Mouse (Mus musculus): ENCODE data around the gene Stxbp1.

The Stxbp1 gene

DNA sequence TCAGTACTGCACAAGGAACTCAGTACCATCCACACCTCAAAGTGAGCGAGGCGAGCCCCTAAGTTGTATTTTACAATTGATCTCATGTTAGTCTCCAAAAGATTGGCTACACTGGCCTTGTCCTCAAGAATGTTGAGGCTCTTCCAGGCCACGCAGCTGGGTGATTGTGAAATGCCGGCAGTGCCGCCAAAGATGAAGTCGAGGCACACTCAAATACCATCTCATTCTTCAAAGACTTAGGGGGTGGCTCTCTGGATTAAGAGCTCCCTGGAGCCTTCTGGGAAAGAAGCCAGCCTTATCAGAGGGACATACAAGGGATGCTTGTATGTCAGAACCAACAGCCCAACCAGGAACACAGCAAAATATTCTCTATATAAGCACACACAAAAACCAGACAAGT is 55.7 kb downstream of the Stxbp1 start:
- DNase-seq (ENCODE audit: low spot score in 2 of 2), result no peak

DNA sequence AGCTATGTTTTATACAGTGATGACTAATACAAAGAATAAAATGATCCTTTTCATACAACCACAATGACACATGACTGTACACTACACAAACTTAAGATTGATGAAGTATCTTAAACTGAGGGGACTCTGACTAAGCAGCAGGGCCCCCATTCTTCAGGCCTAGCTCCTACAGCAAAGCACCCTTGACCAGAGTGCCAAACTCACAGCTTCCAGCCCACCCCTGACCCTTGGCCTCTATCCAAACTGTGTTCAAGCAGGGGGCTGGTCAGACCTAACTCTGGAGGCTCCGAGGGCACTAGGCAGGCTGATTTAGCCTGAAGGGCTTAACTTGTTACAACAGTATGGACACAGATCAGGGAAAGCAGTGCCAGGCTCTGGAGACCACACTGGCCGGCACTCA is 58.5 kb downstream of the Stxbp1 start:
- no peak for DNase-seq (ENCODE audit: low spot score in 2 of 2)

DNA sequence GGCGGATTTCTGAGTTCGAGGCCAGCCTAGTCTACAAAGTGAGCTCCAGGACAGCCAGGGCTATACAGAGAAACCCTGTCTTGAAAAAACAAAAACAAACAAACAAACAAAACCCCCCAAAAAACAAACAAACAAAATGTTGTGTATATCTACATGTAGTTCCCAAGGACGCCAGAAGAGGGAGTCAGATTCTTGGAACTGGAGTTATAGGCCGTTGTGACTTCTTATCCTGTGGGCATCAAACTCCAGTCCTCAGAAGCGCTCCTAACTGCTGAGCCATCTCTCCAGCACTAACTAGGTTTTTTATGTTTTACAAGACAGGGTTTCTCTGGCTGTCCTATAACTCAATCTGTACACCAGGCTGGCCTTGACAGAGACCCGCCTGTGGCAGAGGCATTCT is 59.9 kb downstream of the Stxbp1 start:
- DNase-seq (ENCODE audit: low spot score in 2 of 2), result no peak

DNA sequence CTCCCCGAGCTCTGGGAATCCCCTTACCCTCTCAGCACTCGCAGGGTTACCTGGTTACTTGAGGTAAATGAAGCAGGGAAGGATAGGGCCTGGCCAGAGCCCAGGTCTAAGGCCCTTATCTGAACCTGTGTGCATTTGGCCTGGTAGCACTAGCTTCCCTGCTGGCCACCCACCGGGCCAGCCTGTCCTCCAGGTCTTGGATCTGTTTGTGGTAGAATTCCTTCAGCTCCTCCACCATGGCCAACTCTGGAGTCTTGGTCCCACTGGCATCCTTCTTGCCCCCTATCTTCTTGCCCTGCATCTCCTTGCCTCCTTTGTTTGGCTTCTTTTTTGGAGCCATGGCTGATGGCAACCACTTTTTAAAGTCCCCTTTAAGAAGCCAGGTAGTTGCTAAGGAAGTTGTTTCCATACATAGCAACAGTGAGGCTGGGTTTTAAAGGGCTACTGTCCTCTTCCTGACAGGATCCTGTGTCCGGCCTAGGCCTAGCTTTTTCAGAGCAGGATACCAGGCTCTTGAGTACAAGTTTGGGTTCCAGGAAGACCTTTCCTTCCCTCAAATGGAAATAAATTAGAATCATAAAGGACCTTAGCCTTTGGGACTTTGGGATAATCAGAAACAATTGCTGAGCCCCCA is 62.9 kb downstream of the Stxbp1 start, which contains the start of gene Cfap157:
Gene Cfap157 (minus strand): TSS at position 381 of the 634 bp plus-strand sequence.
- no peak for DNase-seq (ENCODE audit: low spot score in 2 of 2)

- no peak for DNase-seq (ENCODE audit: low spot score in 2 of 2)
Measured at GRCm38 (mm10) chr2:32781710-32782109, 65.3 kb downstream of the Stxbp1 start.

DNA sequence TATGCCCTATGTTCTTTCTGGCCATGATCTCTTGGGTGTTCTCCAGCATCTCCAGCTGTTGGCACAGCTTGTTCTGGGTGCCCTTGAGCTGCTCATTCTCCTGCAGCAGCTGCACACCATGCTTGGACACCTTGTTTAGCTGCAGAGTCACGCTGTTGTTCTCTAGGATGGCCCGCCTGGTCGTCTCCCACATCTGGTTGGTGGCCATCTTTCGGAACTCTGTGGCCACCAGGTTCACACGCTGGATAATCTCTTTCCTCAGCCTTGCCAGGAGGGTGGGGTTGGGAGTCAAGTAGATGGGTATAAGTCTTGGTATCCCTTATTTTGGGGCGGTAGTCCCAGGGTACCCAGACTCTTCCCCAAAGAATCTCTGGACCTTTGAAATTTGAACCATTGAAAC is 67.3 kb downstream of the Stxbp1 start:
- no peak for DNase-seq (ENCODE audit: low spot score in 2 of 2)

- DNase-seq (ENCODE audit: low spot score in 2 of 2), result peak in 1 of 2 experiments; percentile 40
Measured at GRCm38 (mm10) chr2:32779131-32779530, 67.9 kb downstream of the Stxbp1 start.

DNA sequence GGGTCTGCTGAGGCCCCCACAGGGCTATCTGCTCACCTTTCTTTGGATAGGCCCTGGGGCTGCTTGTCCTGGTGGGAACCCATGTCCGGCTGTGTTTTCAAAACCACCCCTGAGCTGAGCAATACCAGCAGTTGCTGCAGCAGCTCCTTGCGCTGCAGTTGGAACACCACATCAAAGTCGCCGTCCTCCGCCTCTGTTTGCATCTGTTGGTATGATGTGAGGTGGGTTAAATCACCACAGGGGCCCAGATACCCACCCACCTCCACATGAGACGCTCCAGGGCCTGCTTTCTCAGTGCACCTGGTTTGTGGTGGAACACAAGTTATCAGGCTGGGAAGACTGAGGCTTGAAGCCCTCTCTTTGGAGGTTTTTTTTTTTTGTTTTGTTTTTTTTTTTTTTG is 69.0 kb downstream of the Stxbp1 start:
- no peak for DNase-seq (ENCODE audit: low spot score in 2 of 2)

GRCm38 (mm10) chr2:32776192-32776591 is 70.9 kb downstream of the Stxbp1 start:
- no peak for DNase-seq (ENCODE audit: low spot score in 2 of 2)

GRCm38 (mm10) chr2:32775359-32776074 is 71.5 kb downstream of the Stxbp1 start, which contains the start of the genes Ttc16 and Ptrh1:
Gene Ttc16 (minus strand): TSS chr2:32775633.
Gene Ptrh1 (plus strand): TSS chr2:32775786.
- peak; percentile 86 to 94 for DNase-seq (ENCODE audit: low spot score in 2 of 2)

DNA sequence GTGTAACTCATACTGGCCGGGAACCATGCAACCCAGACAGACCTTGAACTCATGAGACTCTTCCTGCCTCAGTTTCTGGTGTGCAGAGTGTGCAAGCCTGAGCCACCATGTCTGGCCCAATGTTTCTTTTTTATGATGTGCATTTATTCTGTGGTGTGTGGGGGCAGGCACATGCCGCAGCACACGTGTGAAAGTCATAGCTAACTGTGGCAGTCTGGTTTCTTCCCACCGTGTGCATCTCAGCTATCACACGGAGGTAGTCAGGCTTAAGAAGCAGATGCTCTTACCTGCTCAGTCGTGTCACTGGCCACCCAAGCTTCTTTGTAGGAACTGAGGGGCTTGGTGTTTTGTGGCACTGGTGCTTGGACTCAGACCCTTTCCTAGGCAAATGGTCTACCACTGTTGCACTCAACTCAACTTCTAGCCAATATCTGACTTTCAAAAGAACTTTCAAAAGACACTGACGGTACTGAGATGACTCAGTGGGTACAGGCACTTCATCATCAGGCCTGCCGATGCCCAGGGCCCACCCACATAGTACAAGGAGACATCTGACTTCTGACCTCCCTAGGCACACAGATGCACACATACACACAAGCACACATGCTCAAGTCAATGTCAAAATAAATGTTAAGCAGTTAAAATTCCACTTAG is 74.3 kb downstream of the Stxbp1 start:
- no peak for DNase-seq (ENCODE audit: low spot score in 2 of 2)

DNA sequence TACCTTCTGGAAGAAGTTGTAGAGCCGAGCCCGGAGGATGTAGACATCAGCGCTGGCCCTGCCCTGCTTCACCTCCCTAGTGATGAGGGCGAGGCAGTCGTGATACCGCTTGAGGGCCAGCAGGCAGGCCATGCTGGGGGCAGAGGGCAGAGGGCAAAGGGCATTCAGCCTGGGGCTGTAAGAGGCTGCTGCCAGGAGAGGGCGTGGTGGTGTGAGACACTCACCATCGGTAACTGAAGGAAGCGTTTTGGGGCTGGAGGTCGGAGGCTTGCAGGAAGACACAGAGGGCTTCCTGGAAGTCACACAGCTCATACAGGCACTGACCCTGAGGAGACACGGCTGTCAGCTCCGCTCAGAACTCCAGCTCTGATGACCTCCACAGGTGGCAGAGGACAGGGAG is 75.2 kb downstream of the Stxbp1 start:
- DNase-seq (ENCODE audit: low spot score in 2 of 2), result no peak

- no peak for DNase-seq (ENCODE audit: low spot score in 2 of 2)
Measured at GRCm38 (mm10) chr2:32769327-32770085, 77.5 kb downstream of the Stxbp1 start.

DNA sequence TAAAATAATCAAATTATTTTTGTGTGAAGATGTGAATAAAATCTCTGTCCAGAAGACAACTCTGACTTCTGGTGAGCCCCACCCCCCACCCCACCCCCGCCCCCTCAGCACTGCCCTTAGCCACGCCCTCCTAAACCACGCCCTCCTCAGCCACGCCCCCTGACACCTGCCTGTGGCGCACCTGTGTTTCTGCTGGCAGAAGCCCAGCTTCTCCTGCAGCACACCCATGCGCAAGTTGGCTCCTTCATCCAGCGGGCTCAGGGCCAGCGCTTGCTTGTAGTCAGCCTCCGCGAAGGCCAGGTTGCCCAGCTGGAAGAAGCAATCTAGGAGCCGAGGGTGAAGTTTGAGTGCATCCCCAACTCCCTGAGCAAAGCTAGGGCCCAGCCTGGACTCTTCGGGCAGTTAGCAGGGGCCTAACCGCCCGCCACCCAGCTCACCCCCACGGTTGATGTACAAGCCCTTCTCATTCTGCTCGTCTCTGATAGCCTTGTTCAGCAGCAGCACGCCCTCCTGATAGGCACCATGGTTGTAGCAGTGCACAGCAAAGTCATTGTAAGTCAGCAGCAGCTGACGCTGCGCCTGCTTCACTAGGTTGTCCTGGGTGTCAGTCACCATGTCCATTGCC is 78.3 kb downstream of the Stxbp1 start:
- no peak for DNase-seq (ENCODE audit: low spot score in 2 of 2)

DNA sequence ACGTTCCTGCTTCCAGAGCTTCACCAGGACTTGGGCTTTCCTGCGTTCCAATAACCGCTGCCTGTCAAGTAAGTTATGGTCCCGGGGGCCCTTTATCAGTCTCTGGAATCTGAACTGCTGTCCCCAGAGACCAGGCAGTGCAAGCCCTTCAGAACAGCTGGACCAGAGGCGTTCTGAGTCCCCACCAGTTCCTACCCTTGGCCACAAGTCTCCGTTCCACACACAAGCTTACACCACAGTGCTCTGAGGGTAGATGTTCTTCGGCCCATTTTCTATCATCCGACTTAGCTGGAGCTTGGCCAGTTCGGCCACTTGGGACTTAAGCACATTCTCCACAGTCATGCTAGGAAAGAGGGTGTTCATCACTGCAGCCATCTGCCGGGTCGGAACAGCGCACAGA is 79.8 kb downstream of the Stxbp1 start:
- no peak for DNase-seq (ENCODE audit: low spot score in 2 of 2)

- no peak for DNase-seq (ENCODE audit: low spot score in 2 of 2)
Measured at GRCm38 (mm10) chr2:32763353-32763752, 83.7 kb downstream of the Stxbp1 start.

DNA sequence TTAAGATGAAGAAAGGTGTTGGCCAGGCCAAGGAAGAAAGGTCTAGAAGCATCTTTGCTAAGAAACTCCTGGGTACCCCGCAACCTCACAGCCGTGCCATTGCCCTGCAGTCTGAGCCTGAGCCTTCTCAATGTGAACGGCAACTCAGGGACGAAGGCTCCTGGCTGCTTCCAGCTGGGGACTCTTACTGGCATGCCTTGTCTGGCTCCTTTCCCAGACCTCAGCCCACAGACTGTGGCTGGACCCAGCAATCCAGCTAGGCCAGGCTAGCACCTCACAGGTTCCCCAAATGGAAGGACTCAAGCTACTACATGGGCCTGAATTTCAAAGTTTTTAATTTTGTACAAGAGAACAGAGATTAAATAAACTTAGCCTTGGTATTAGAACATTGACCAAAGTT is 85.2 kb downstream of the Stxbp1 start:
- no peak for DNase-seq (ENCODE audit: low spot score in 2 of 2)

DNA sequence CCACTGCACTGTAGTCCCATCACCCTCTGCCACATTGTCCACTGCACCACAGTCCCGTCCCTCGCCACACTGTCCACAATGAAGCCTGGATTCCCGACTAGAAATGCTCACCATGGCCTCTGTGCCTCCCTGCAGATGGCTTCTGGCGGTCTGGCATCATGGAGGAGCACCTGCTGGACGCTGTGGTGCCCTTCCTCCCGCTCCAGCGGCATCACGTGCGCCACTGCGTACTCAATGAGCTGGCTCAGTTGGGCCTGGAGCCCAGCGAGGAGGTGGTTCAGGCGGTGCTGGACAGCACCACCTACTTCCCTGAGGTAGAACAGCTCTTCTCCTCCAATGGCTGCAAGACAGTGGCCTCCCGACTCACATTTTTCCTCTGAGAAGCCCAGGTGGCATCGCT is 85.7 kb downstream of the Stxbp1 start:
- DNase-seq (ENCODE audit: low spot score in 2 of 2), result no peak

DNA sequence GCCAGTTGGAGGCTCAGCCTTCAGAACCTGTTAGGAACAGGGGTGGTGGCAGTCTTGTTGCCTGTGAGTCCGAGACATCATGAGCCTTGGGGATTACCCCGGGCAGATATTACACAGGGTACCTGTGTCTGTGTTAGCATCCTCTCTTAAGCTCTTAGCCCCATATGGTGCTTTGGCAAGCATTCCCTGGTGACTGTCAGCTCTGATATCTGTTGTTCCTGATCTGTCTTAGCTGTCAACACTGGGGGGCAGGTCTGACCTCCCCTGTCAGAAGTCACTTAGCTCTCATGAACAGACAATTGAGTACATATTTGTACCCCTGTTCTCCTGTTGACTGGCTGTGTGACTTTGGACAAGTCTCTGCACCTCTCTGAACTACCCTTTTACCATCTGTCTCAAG is 88.0 kb downstream of the Stxbp1 start:
- no peak for DNase-seq (ENCODE audit: low spot score in 2 of 2)

DNA sequence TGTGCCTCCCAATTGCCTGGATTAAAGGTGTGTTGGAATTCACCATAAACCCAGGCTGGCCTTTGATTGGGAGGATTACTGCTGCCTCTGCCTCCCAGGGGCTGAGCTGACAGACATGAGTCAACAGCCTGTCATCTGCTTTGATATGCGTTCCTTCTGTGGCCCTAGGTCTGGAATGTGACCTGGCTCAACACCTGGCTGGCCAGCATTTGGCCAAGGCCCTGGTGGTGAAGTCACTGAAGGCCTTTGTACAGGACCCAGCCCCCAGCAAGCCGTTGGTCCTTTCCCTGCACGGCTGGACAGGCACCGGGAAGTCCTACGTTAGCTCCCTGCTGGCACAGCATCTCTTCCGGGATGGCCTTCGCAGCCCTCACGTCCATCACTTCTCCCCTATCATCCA is 88.5 kb downstream of the Stxbp1 start:
- no peak for DNase-seq (ENCODE audit: low spot score in 2 of 2)

DNA sequence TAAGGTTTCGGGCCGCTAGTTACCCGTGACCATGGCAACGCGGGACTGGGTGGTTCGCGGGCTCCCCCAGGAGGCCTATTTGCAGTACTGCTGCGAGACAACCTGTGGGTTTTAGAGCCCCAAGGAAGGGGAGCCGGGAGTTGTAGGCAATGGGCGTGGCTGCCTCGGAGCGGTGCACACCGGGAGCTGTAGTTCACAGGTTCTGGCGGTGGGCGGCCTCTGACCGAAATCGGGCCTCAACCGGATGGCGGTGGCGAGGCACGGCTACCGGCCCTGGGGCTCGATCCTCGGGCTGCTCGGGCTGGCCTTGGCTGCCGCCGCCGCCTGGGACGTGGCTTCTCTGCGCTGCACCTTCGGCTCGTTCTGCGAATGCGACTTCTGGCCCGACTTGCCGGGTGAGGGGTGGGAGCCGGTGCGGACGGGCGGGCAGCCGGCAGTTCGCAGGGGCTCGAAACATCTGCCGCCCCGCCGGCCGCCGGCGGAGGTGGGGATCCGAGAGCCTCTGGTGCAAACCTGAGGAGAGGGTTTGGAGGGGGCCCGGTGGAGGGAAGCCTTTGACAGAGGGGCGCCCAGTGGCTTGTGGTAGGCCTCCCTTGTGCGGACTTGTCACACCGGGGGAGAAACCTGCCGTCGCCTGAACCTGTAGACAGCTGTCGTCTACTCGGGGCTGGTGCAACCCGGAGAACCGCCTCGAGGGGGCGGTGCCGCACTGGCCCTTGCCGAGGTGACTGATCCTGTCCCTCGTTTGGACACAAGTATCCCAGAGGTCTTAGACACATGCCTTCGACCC is 89.8 kb downstream of the Stxbp1 start, which contains the start of gene Tor2a:
Gene Tor2a (plus strand): TSS at position 179 of the 790 bp plus-strand sequence.
- DNase-seq (ENCODE audit: low spot score in 2 of 2), result peak; percentile 92 to 94
